Mouse (Mus musculus) myocyte (in vitro differentiated cells): Measurements from ENCODE around the gene Sf3b3.

Experiments
- CEBPB ChIP-seq: IDR thresholded peaks from 2 replicates; pipeline ENCODE4 v1.6.1; 2011; ENCODE audit warnings: mild to moderate bottlenecking, moderate library complexity; ENCODE audit not compliant: poor library complexity, insufficient read depth, severe bottlenecking
- E2F4 ChIP-seq: IDR thresholded peaks from one replicate; pipeline ENCODE4 v1.6.1; 2011; ENCODE audit warnings: mild to moderate bottlenecking, control low read depth, moderate library complexity; ENCODE audit not compliant: insufficient read depth
- MAX ChIP-seq: IDR thresholded peaks from one replicate; pipeline ENCODE4 v1.6.1; 2011; ENCODE audit warnings: low read depth, mild to moderate bottlenecking, control low read depth
- MYOD1 ChIP-seq, 3 experiments: IDR thresholded peaks; one replicate each; pipeline ENCODE4 v1.6.1; 2011; ENCODE audit warnings: control low read depth in 2 of 3, low read depth in 2 of 3, mild to moderate bottlenecking in 2 of 3, moderate library complexity in 1 of 3; ENCODE audit not compliant: insufficient read length in 2 of 3, control insufficient read depth in 1 of 3
- MYOG ChIP-seq, 3 experiments: IDR thresholded peaks; one replicate each; pipeline ENCODE4 v1.6.1; 2011; ENCODE audit warnings: control low read depth in 2 of 3, low read depth in 2 of 3, mild to moderate bottlenecking in 2 of 3; ENCODE audit not compliant: insufficient read length in 2 of 3, control insufficient read depth in 1 of 3, insufficient read depth in 1 of 3
- POLR2A ChIP-seq: IDR thresholded peaks from one replicate; pipeline ENCODE4 v1.6.1; 2011; ENCODE audit warnings: low read depth, mild to moderate bottlenecking, control low read depth, moderate library complexity; ENCODE audit not compliant: insufficient read length
- POLR2AphosphoS2 ChIP-seq: IDR thresholded peaks from one replicate; pipeline ENCODE4 v1.6.1; 2011; ENCODE audit warnings: low read depth, control low read depth; ENCODE audit not compliant: insufficient read length
- REST ChIP-seq: IDR thresholded peaks from one replicate; pipeline ENCODE4 v1.6.1; 2011; ENCODE audit warnings: mild to moderate bottlenecking, control low read depth, moderate library complexity; ENCODE audit not compliant: insufficient read depth, insufficient read length
- SRF ChIP-seq: IDR thresholded peaks from one replicate; pipeline ENCODE4 v1.6.1; 2011; ENCODE audit warnings: low read depth; ENCODE audit not compliant: control insufficient read depth, insufficient read length
- TCF12 ChIP-seq: IDR thresholded peaks from one replicate; pipeline ENCODE4 v1.6.1; 2011; ENCODE audit warnings: mild to moderate bottlenecking, control low read depth; ENCODE audit not compliant: poor library complexity, insufficient read depth, severe bottlenecking
- TCF3 ChIP-seq: IDR thresholded peaks from one replicate; pipeline ENCODE4 v1.6.1; 2011; ENCODE audit warnings: low read depth, control low read depth; ENCODE audit not compliant: insufficient read length
- USF1 ChIP-seq: IDR thresholded peaks from one replicate; pipeline ENCODE4 v1.6.1; 2011; ENCODE audit warnings: low read depth, mild to moderate bottlenecking, control low read depth, moderate library complexity

- peak; percentile 53 for TF ChIP-seq USF1
- no peak for TF ChIP-seq POLR2A
- TF ChIP-seq TCF12 = no peak
- no peak for TF ChIP-seq MAX
- TF ChIP-seq E2F4 = no peak
- no peak for TF ChIP-seq POLR2AphosphoS2
- TF ChIP-seq MYOD1 (IDR thresholded peaks at IDR 0.05; ENCODE audit: control insufficient read depth in 1 of 3, insufficient read length in 2 of 3, low read depth in 2 of 3) = no peak
- TF ChIP-seq REST = no peak
- no peak for TF ChIP-seq TCF3
- TF ChIP-seq MYOG (IDR thresholded peaks at IDR 0.05; ENCODE audit: control insufficient read depth in 1 of 3, insufficient read depth in 1 of 3, insufficient read length in 2 of 3, low read depth in 2 of 3) = no peak
- TF ChIP-seq CEBPB = no peak
- no peak for TF ChIP-seq SRF
These were observed 36.8 kb downstream of the Sf3b3 start for GRCm38 (mm10) chr8:110809831-110810230.
